10 mouse cellular contexts compared by ENCODE assay signal in the genomic region with DNA sequence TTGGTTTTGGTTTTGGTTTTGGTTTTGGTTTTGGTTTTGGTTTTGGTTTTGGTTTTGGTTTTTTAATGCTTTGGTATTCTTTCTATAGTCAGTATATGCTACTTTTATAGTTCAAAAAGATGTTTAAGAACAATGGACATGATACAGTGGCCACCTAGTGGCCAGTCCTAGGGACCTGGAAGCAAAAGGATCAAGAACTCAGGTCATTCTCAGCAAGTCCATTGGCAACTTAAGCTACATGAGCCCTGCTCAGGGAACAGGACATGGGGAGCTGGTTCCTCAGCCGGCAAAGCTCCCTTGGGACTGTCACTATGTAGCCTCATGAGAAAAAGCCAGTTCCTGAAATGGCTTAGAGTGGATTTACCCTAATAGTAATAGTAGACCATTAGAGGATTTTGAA. TPM values are rescaled to one million over a fixed set of nuclear protein-coding genes. Genes with fewer than 3 reads are reported as not detected.
DNase-seq lines count a peak whose midpoint lies in the region; ATAC-seq and TF ChIP-seq lines count a peak whose summit lies in the region.
"Had no signal": no experiment of that assay in that cellular context is flagged by ENCODE, and none has a peak within 500 bp of the region (broad histone marks: within the 10 kb centered on the region; RNA-seq: fewer than 3 reads in every experiment).

No protein-coding gene starts in this region.

- TF ChIP-seq CTCF in heart, adult 2 months (IDR thresholded peaks at IDR 0.05), result peak; percentile 27
- peak; percentile 27; the same call in 1 of the 2 replicates for TF ChIP-seq CTCF in lung, postnatal 0 days (IDR thresholded peaks at IDR 0.05)
- TF ChIP-seq CTCF in cortical plate, adult 2 months (IDR thresholded peaks at IDR 0.05; ENCODE audit: extremely low read depth, insufficient read depth, low read length), result peak; percentile 17; the same call in 1 of the 2 replicates

- WGBS in heart, adult 2 months, result 28% methylated on average over 1 of the region's 1 CpGs
- WGBS in lung, postnatal 0 days, result 42% methylated on average over 1 of the region's 1 CpGs

- intact Hi-C loops in heart, adult 2 months (cut with DNase I), result no loop called here
- intact Hi-C loops in heart, postnatal 14 days (cut with DNase I), result no loop called here

- no peaks in the 10 kb centered on the region for H3K4me1 ChIP-seq in heart, adult 2 months (ENCODE audit: control insufficient read depth, insufficient read depth, low read length)
- H3K4me1 ChIP-seq in lung, postnatal 0 days (ENCODE audit: insufficient read depth, low read depth, low read length), result no peaks in the 10 kb centered on the region
- no peaks in the 10 kb centered on the region for H3K4me1 ChIP-seq in cortical plate, adult 2 months (ENCODE audit: control insufficient read depth, insufficient read depth, low read length)

- ATAC-seq in lung, postnatal 0 days, result no peak

- H3K4me2 ChIP-seq in lung, postnatal 0 days (replicated peaks; ENCODE audit: low read depth, low read length), result no peak overlapping the region

- no peak for DNase-seq in heart, adult 2 months
- DNase-seq in heart, postnatal 14 days, result no peak
- peak; percentile 12 for DNase-seq in lung, postnatal 0 days (ENCODE audit: low spot score)
- DNase-seq in lung, postnatal 14 days, result no peak
- DNase-seq in retina, postnatal 1 day, result peak; percentile 49
- no peak for DNase-seq in spleen, adult 18-20 months
- DNase-seq in thymus, adult 18-20 months, result no peak
- DNase-seq: heart, adult 11 months; right cerebral cortex, postnatal 4 days had no signal

- no peak overlapping the region for H3K27ac ChIP-seq in heart, adult 2 months
- H3K27ac ChIP-seq in lung, postnatal 0 days (ENCODE audit: low read length), result no peak overlapping the region
- H3K27ac ChIP-seq in cortical plate, adult 2 months (ENCODE audit: insufficient read depth, low read length), result no peak overlapping the region

- H3K9ac ChIP-seq in heart, adult 2 months (ENCODE audit: low read depth, low read length), result no peak overlapping the region
- H3K9ac ChIP-seq in lung, postnatal 0 days (replicated peaks; ENCODE audit: low read depth), result no peak overlapping the region

- no peak for TF ChIP-seq EP300 in heart, adult 2 months (IDR thresholded peaks at IDR 0.05; ENCODE audit: insufficient read depth, low read depth, low read length)
- no peak for TF ChIP-seq EP300 in lung, postnatal 0 days (IDR thresholded peaks at IDR 0.05)

- H3K4me3 ChIP-seq in heart, adult 2 months, result no peak overlapping the region
- H3K4me3 ChIP-seq in lung, postnatal 0 days (ENCODE audit: low read depth, low read length), result no peak overlapping the region
- H3K4me3 ChIP-seq in cortical plate, adult 2 months (ENCODE audit: insufficient read depth, low read length), result no peak overlapping the region

- no peaks in the 10 kb centered on the region for H3K27me3 ChIP-seq in heart, adult 2 months (ENCODE audit: control insufficient read depth, insufficient read depth, low read length)
- no peaks in the 10 kb centered on the region for H3K27me3 ChIP-seq in lung, postnatal 0 days (replicated peaks; ENCODE audit: insufficient read depth, low read length)

- TF ChIP-seq POLR2A in heart, adult 2 months (IDR thresholded peaks at IDR 0.05; ENCODE audit: insufficient read depth, low read depth, low read length), result no peak
- TF ChIP-seq POLR2A in cortical plate, adult 2 months (IDR thresholded peaks at IDR 0.05; ENCODE audit: extremely low read depth, insufficient read depth, low read length), result no peak

- H3K79me2 ChIP-seq in heart, adult 2 months (replicated peaks; ENCODE audit: control insufficient read depth, insufficient read depth, low read length), result no peaks in the 10 kb centered on the region

- H3K36me3 ChIP-seq in heart, adult 2 months (ENCODE audit: control insufficient read depth, insufficient read depth, low read length), result no peaks in the 10 kb centered on the region
- no peaks in the 10 kb centered on the region for H3K36me3 ChIP-seq in lung, postnatal 0 days (ENCODE audit: insufficient read depth, low read length)

- H3K9me3 ChIP-seq in lung, postnatal 0 days (ENCODE audit: low read length), result no peaks in the 10 kb centered on the region

RNA-seq across cellular contexts. Expression of gene Urod, which starts 42.6 kb away (rescaled TPM):
- 10 to 100 TPM; 86.7 to 91.9 TPM for total RNA-seq in heart, adult 2 months (2021)
- polyA plus RNA-seq in heart, adult 2 months (2012; rRNA removed), result 77.1 and 117 TPM in 2 replicates
- total RNA-seq in heart, postnatal 14 days (2021), result 100 to 1,000 TPM in 1 of 2 experiments, 10 to 100 TPM in 1; 92.7 to 106 TPM
- polyA plus RNA-seq in lung, postnatal 0 days (2015; fragmentation: Nextera tagmentation; extraction: Ambion mirVana), result 76.6 and 82.0 TPM in 2 replicates
- polyA plus RNA-seq in cortical plate, adult 2 months (2012; rRNA removed), result 68.1 and 73.8 TPM in 2 replicates

RNA-seq across cellular contexts. Expression of gene Hectd3, which starts 43.5 kb away (rescaled TPM):
- total RNA-seq in heart, adult 2 months (2021), result 10 to 100 TPM; 14.0 to 20.6 TPM
- 28.4 and 31.0 TPM in 2 replicates for polyA plus RNA-seq in heart, adult 2 months (2012; rRNA removed)
- 10 to 100 TPM; 18.6 to 18.9 TPM for total RNA-seq in heart, postnatal 14 days (2021)
- 9.6 and 10.2 TPM in 2 replicates for polyA plus RNA-seq in lung, postnatal 0 days (2015; fragmentation: Nextera tagmentation; extraction: Ambion mirVana)
- 44.6 and 50.1 TPM in 2 replicates for polyA plus RNA-seq in cortical plate, adult 2 months (2012; rRNA removed)

Comparison
In these comparisons a context has a peak if more than half of its experiments do, and no peak if none do; other contexts are left out.
1. DNase-seq: peak in lung, postnatal 0 days (single experiment) and retina, postnatal 1 day (single experiment); none in heart, adult 2 months (0 of 2), heart, postnatal 14 days (0 of 2), lung, postnatal 14 days (single experiment), spleen, adult 18-20 months (0 of 2) and thymus, adult 18-20 months (0 of 2).
2. Peak in every context shown above with its lines, with median percentiles within 50 percentile points of each other: CTCF ChIP-seq.